In genomic region chr12:102284618-102285159, GRCm38 (mm10) we compare ENCODE assay signal across 11 mouse cellular contexts. TPM values are rescaled to one million over a fixed set of nuclear protein-coding genes. Genes with fewer than 3 reads are reported as not detected.
DNase-seq lines count a peak whose midpoint lies in the region; ATAC-seq and TF ChIP-seq lines count a peak whose summit lies in the region.
"Had no signal": no experiment of that assay in that cellular context is flagged by ENCODE, and none has a peak within 500 bp of the region (broad histone marks: within the 10 kb centered on the region; RNA-seq: fewer than 3 reads in every experiment).

No protein-coding gene starts in this region.

- 0 out of 2 replicates have a peak overlapping the region, but pooled peaks have one; percentile 98 for H3K4me2 ChIP-seq in forebrain, postnatal 0 days (ENCODE audit: low read depth)
- no peak overlapping the region for H3K4me2 ChIP-seq in forebrain, embryonic 12.5 days
- peak overlapping the region; percentile 95 for H3K4me2 ChIP-seq in neural tube, embryonic 12.5 days (replicated peaks)
- H3K4me2 ChIP-seq in lung, embryonic 14.5 days, result peak overlapping the region; percentile 92

- no peak for ATAC-seq in forebrain, postnatal 0 days
- no peak for ATAC-seq in forebrain, embryonic 12.5 days (ENCODE audit: low FRiP score)
- ATAC-seq in neural tube, embryonic 12.5 days (ENCODE audit: low FRiP score, low read depth), result no peak
- ATAC-seq in lung, embryonic 14.5 days (ENCODE audit: insufficient read depth), result no peak

- DNase-seq in forebrain, postnatal 0 days, result no peak
- DNase-seq in neural tube, embryonic 10.5 days (ENCODE audit: extremely low spot score, low spot score), result no peak
- DNase-seq in lung, embryonic 14.5 days, result no peak
- no peak for DNase-seq in cerebellum, adult 9-11 months
- DNase-seq in layer of hippocampus, postnatal 36 days, result no peak
- no peak for DNase-seq in Muller cell, postnatal 12 days (ENCODE audit: inconsistent ontology term)
- DNase-seq: cerebellum, adult 9-10 months; right cerebral cortex, adult 18-20 months; thymus, postnatal 25 days had no signal

- H3K9ac ChIP-seq in forebrain, postnatal 0 days, result no peak overlapping the region
- H3K9ac ChIP-seq in forebrain, embryonic 12.5 days, result no peak overlapping the region
- H3K9ac ChIP-seq in neural tube, embryonic 12.5 days, result no peak overlapping the region
- no peak overlapping the region for H3K9ac ChIP-seq in lung, embryonic 14.5 days

- no peak overlapping the region for H3K4me3 ChIP-seq in forebrain, postnatal 0 days (ENCODE audit: low read depth, low read length)
- no peak overlapping the region for H3K4me3 ChIP-seq in forebrain, embryonic 12.5 days (replicated peaks)
- no peak overlapping the region for H3K4me3 ChIP-seq in neural tube, embryonic 12.5 days
- H3K4me3 ChIP-seq in lung, embryonic 14.5 days (ENCODE audit: low read depth, low read length), result peak overlapping the region; percentile 62

- H3K27me3 ChIP-seq in forebrain, postnatal 0 days (ENCODE audit: insufficient read depth, low read length), result no peaks in the 10 kb centered on the region
- H3K27me3 ChIP-seq in forebrain, embryonic 12.5 days, result peaks cover 49% of the 10 kb centered on the region
- peaks cover 7% of the 10 kb centered on the region; the same call in 1 of the 2 replicates for H3K27me3 ChIP-seq in neural tube, embryonic 12.5 days (replicated peaks)
- no peaks in the 10 kb centered on the region for H3K27me3 ChIP-seq in lung, embryonic 14.5 days (ENCODE audit: insufficient read depth, low read length)

- H3K36me3 ChIP-seq in forebrain, postnatal 0 days (ENCODE audit: insufficient read depth), result no peaks in the 10 kb centered on the region
- no peaks in the 10 kb centered on the region for H3K36me3 ChIP-seq in forebrain, embryonic 12.5 days (replicated peaks)
- H3K36me3 ChIP-seq in neural tube, embryonic 12.5 days, result no peaks in the 10 kb centered on the region
- H3K36me3 ChIP-seq in lung, embryonic 14.5 days (ENCODE audit: insufficient read depth), result no peaks in the 10 kb centered on the region

- no peaks in the 10 kb centered on the region for H3K4me1 ChIP-seq in forebrain, postnatal 0 days (ENCODE audit: insufficient read depth)
- H3K4me1 ChIP-seq in forebrain, embryonic 12.5 days, result peaks cover 20% of the 10 kb centered on the region
- H3K4me1 ChIP-seq in neural tube, embryonic 12.5 days, result peaks cover 40% of the 10 kb centered on the region
- H3K4me1 ChIP-seq in lung, embryonic 14.5 days (ENCODE audit: insufficient read depth), result peaks cover 45% of the 10 kb centered on the region

- 60% methylated on average over 3 of the region's 3 CpGs for WGBS in forebrain, postnatal 0 days
- WGBS in forebrain, embryonic 12.5 days, result 69% methylated on average over 3 of the region's 3 CpGs
- WGBS in neural tube, embryonic 12.5 days, result 34% methylated on average over 3 of the region's 3 CpGs
- whole genome bisulfite sequencing in lung, embryonic 14.5 days, result 28% methylated on average over 3 of the region's 3 CpGs

- H3K27ac ChIP-seq in forebrain, postnatal 0 days (ENCODE audit: low read depth, low read length), result no peak overlapping the region
- H3K27ac ChIP-seq in forebrain, embryonic 12.5 days, result no peak overlapping the region
- H3K27ac ChIP-seq in neural tube, embryonic 12.5 days, result no peak overlapping the region
- H3K27ac ChIP-seq in lung, embryonic 14.5 days (ENCODE audit: low read depth), result 0 out of 2 replicates have a peak overlapping the region, but pooled peaks have one; percentile 36

- no peak for TF ChIP-seq CTCF in forebrain, postnatal 0 days (IDR thresholded peaks at IDR 0.05; ENCODE audit: low read depth)
- no peak for TF ChIP-seq CTCF in lung, embryonic 14.5 days (IDR thresholded peaks at IDR 0.05; ENCODE audit: low read depth)

- no peaks in the 10 kb centered on the region for H3K9me3 ChIP-seq in forebrain, postnatal 0 days (ENCODE audit: low read length)
- no peaks in the 10 kb centered on the region for H3K9me3 ChIP-seq in forebrain, embryonic 12.5 days
- H3K9me3 ChIP-seq in neural tube, embryonic 12.5 days, result no peaks in the 10 kb centered on the region
- H3K9me3 ChIP-seq in lung, embryonic 14.5 days (ENCODE audit: low read depth, low read length), result no peaks in the 10 kb centered on the region

RNA-seq across cellular contexts. Expression of gene Rin3, which starts 1.8 kb away (rescaled TPM):
- 1.3 and 3.3 TPM in 2 replicates for total RNA-seq in forebrain, postnatal 0 days (2014; rRNA removed)
- 1.5 and 1.9 TPM in 2 replicates for polyA plus RNA-seq in forebrain, postnatal 0 days (2015; fragmentation: Nextera tagmentation; extraction: Ambion mirVana)
- 2.2 and 2.9 TPM in 2 replicates for polyA plus RNA-seq in forebrain, embryonic 12.5 days (2016; fragmentation: Nextera tagmentation; extraction: Ambion mirVana)
- 4.0 and 5.6 TPM in 2 replicates for polyA plus RNA-seq in neural tube, embryonic 12.5 days (2016; fragmentation: Nextera tagmentation; extraction: Ambion mirVana)
- 14.3 and 15.4 TPM in 2 replicates for polyA plus RNA-seq in lung, embryonic 14.5 days (2014; fragmentation: Nextera tagmentation; extraction: Ambion mirVana)
- total RNA-seq in layer of hippocampus, postnatal 36 days (2021), result 1 to 10 TPM; 2.1 to 4.3 TPM
